Mouse (Mus musculus): Measurements from ENCODE around the gene Gm10840. TPM values are rescaled to one million over a fixed set of nuclear protein-coding genes. Genes with fewer than 3 reads are reported as not detected.
"Not testable (repeated sequence)": the region's sequence is repeated elsewhere in the genome, so short reads cannot be mapped to it uniquely, and the experiment has no call there.

Gene Gm10840
- polyA plus RNA-seq, 1 experiment, result not detected

DNA sequence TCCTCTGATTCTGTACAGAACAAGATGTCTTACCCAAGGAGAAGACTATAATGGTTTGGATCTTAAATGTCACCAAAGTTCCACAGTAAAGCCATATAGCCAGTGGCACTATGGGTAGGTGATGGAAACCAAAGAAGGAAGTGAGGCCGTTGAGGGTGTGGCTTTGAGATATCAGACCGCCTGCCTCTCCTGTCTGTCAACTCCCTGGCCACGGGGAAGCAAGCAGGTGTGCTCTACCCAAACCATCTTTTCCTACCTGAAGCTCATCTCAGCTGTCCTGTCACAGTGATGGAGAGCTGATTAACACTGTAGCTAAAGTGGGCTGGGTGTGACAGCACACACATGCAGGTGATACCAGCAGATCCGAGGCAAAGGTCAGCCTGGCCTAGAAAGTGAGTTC is 37.6 kb downstream of the Gm10840 start:
- H3K27ac ChIP-seq (ENCODE audit: insufficient read depth, low read depth, low read length), result no peak overlapping the region
- 32% methylated on average over 4 of the region's 4 CpGs for WGBS
- no peaks in the 10 kb centered on the region for H3K27me3 ChIP-seq (ENCODE audit: control insufficient read depth, insufficient read depth, low read length)
- H3K36me3 ChIP-seq (ENCODE audit: control insufficient read depth, insufficient read depth, low read length), result peaks cover 24% of the 10 kb centered on the region
- H3K4me3 ChIP-seq (ENCODE audit: low read depth, low read length), result no peak overlapping the region
- TF ChIP-seq CTCF (IDR thresholded peaks at IDR 0.05; ENCODE audit: extremely low read depth, insufficient read length, insufficient replicate concordance, low read depth, low read length) (no peak), POLR2A (IDR thresholded peaks at IDR 0.05; ENCODE audit: low read depth, low read length) (no peak)
- H3K4me1 ChIP-seq (ENCODE audit: control insufficient read depth, insufficient read depth, insufficient read length, low read length), result no peaks in the 10 kb centered on the region

DNA sequence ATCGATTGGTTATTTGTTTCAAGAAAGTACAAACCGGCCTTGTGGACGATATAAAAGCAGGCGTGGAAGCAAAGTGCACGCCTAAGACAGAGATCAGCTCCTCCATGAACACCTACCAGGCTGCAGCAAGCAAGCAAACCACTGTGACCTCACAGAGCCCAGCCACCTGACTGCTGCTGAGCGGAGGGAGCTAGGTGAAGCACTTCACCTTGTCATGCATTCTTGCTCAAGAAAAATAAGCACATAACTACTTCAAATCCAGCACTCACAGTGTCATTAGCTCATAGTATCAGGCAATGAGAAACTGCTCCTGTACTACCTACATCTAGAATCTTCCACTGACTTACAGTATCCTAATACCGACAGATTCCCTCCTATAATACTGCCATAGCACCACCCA is 39.3 kb downstream of the Gm10840 start:
- H3K27me3 ChIP-seq (ENCODE audit: control insufficient read depth, insufficient read depth, low read length); H3K4me3 ChIP-seq (ENCODE audit: low read depth, low read length); H3K4me1 ChIP-seq (ENCODE audit: control insufficient read depth, insufficient read depth, insufficient read length, low read length); H3K27ac ChIP-seq (ENCODE audit: insufficient read depth, low read depth, low read length): not testable (repeated sequence)
- H3K36me3 ChIP-seq (ENCODE audit: control insufficient read depth, insufficient read depth, low read length), result peaks cover 36% of the 10 kb centered on the region
- 89% methylated on average over 7 of the region's 7 CpGs for WGBS

DNA sequence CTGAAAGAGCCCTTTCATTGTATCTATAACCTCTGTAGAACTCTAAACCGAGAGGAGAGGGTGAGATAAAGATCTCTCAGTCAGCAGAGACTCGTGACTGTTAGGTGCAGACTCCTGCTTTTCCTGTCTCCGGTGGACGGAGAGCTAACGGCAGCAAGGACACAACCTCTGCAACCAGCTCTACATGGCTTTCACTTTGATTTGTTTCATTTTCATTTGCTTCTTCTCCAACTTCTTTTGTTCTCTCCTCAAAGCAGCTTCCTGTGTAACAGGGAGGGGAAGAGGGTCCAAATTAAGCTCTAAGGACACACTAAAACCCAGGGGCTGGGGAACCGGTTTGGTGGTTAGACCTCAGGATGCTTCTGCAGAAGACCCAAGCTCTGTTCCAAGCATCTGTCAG is 40.1 kb downstream of the Gm10840 start:
- TF ChIP-seq CTCF (IDR thresholded peaks at IDR 0.05; ENCODE audit: extremely low read depth, insufficient read length, insufficient replicate concordance, low read depth, low read length), result no peak
- 66% methylated on average over 6 of the region's 6 CpGs for WGBS
- no peaks in the 10 kb centered on the region for H3K4me1 ChIP-seq (ENCODE audit: control insufficient read depth, insufficient read depth, insufficient read length, low read length)
- no peak overlapping the region for H3K4me3 ChIP-seq (ENCODE audit: low read depth, low read length)
- H3K27me3 ChIP-seq (ENCODE audit: control insufficient read depth, insufficient read depth, low read length), result no peaks in the 10 kb centered on the region
- peak overlapping the region; percentile 20; the same call in 1 of the 2 replicates for H3K27ac ChIP-seq (ENCODE audit: insufficient read depth, low read depth, low read length)
- peaks cover 43% of the 10 kb centered on the region for H3K36me3 ChIP-seq (ENCODE audit: control insufficient read depth, insufficient read depth, low read length)

DNA sequence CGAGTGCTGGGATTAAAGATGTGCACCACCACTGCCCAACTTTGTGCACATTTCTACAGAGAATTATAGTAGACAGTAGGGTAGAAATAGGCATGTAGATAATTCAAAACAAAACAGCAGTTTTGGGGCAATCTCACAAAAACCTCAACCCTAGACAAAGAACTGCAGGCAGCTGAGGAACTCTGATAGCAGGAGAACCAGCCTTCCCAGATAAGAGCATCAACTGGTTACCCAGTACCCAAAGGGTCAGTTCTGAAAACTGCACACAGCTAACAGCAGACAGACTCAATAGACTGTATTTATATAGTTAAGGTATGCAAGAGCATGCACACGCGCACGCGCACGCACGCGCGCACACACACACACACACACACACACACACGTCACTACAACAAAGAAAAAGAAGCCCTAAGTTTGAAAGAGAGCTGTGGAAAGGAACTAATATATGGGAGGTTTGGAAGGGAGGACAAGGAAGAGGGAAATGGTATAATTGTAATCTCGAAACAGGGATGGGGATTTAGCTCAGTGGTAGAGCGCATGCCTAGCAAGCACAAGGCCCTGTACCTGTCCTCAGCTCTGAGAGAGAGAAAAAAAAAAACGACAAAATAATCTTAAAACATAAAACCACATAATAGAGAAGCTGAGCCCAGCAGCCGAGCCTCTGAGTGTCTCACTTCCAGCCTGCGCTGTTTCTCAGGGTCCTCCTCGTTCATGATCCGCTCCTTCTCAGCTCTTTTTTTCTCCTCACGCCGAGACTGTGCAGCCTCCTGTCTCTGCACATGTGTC is 40.9 kb downstream of the Gm10840 start:
- 86% methylated on average over 19 of the region's 19 CpGs for WGBS
- Histone ChIP-seq H3K4me3 (ENCODE audit: low read depth, low read length) (no peak overlapping the region), H3K36me3 (ENCODE audit: control insufficient read depth, insufficient read depth, low read length) (peaks cover 47% of the 10 kb centered on the region)

DNA sequence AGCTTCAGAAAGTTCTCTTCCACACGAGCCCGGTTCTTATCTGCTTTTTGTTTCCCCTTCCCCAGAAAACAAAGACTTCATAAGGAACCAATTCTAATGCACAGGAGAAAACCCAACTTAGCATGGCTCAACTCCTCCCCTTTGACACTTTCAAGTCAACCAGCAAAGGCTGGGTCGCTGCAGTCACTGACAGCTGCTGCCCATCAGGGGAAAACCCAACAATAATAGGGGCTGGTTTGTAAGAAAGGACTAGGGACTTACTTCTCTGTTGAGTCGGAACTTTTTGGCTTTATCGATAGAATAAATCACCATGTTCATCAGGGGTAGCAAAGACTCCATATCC is 41.4 kb downstream of the Gm10840 start, which contains the start of gene Strada:
Strada (minus strand) TSS at position 46 of the 343 bp plus-strand sequence.
- peaks cover 53% of the 10 kb centered on the region for H3K36me3 ChIP-seq (ENCODE audit: control insufficient read depth, insufficient read depth, low read length)
- H3K27me3 ChIP-seq (ENCODE audit: control insufficient read depth, insufficient read depth, low read length), result no peaks in the 10 kb centered on the region
- H3K27ac ChIP-seq (ENCODE audit: insufficient read depth, low read depth, low read length), result peak within 1 kb of the TSS; percentile 20; the same call in 1 of the 2 replicates
- H3K4me1 ChIP-seq (ENCODE audit: control insufficient read depth, insufficient read depth, insufficient read length, low read length), result no peaks in the 10 kb centered on the region
- no peak for TF ChIP-seq CTCF (IDR thresholded peaks at IDR 0.05; ENCODE audit: extremely low read depth, insufficient read length, insufficient replicate concordance, low read depth, low read length)
- TF ChIP-seq POLR2A (IDR thresholded peaks at IDR 0.05; ENCODE audit: low read depth, low read length), result no peak
- no peak within 1 kb of the TSS for H3K4me3 ChIP-seq (ENCODE audit: low read depth, low read length)
- WGBS, result 72% methylated on average over 5 of the region's 5 CpGs

More for the DNA sequence above, 40.9 kb downstream of the Gm10840 start:
- H3K4me1 ChIP-seq (ENCODE audit: control insufficient read depth, insufficient read depth, insufficient read length, low read length), result no peaks in the 10 kb centered on the region
- TF ChIP-seq CTCF (IDR thresholded peaks at IDR 0.05; ENCODE audit: extremely low read depth, insufficient read length, insufficient replicate concordance, low read depth, low read length) (no peak), POLR2A (IDR thresholded peaks at IDR 0.05; ENCODE audit: low read depth, low read length) (no peak)
- no peaks in the 10 kb centered on the region for H3K27me3 ChIP-seq (ENCODE audit: control insufficient read depth, insufficient read depth, low read length)
- H3K27ac ChIP-seq (ENCODE audit: insufficient read depth, low read depth, low read length), result no peak overlapping the region

Other genes with a start within 250 kb of the Gm10840 start
- 36.2 and 56.3 TPM in 2 replicates for gene Cyb561, start 207.5 kb upstream of the Gm10840 start, polyA plus RNA-seq (2012; rRNA removed)
- gene Ace, start 192.9 kb upstream of the Gm10840 start, polyA plus RNA-seq (2012; rRNA removed), result 176 and 892 TPM in 2 replicates
- gene Ace3, start 166.2 kb upstream of the Gm10840 start, polyA plus RNA-seq (2012; rRNA removed), result not detected in 2 replicates
- gene Kcnh6, start 152.7 kb upstream of the Gm10840 start, polyA plus RNA-seq (2012; rRNA removed), result 0.88 and 2.6 TPM in 2 replicates
- 18.7 and 30.9 TPM in 2 replicates for gene Dcaf7, start 124.0 kb upstream of the Gm10840 start, polyA plus RNA-seq (2012; rRNA removed)
- 8.3 TPM in 2 replicates for gene Taco1, start 94.8 kb upstream of the Gm10840 start, polyA plus RNA-seq (2012; rRNA removed)
- 10.0 and 15.1 TPM in 2 replicates for gene Map3k3, start 76.2 kb upstream of the Gm10840 start, polyA plus RNA-seq (2012; rRNA removed)
- gene Limd2, start within 50 bp of the Gm10840 start, polyA plus RNA-seq (2012; rRNA removed), result 11.8 and 21.7 TPM in 2 replicates
- 4.4 and 7.4 TPM in 2 replicates for gene Strada, start 41.3 kb downstream of the Gm10840 start, polyA plus RNA-seq (2012; rRNA removed)
- 2.2 and 4.8 TPM in 2 replicates for gene Ccdc47, start 55.5 kb downstream of the Gm10840 start, polyA plus RNA-seq (2012; rRNA removed)
- 2.1 and 5.2 TPM in 2 replicates for gene Ddx42, start 56.1 kb downstream of the Gm10840 start, polyA plus RNA-seq (2012; rRNA removed)
- 2.8 and 3.9 TPM in 2 replicates for gene Ftsj3, start 95.2 kb downstream of the Gm10840 start, polyA plus RNA-seq (2012; rRNA removed)
- gene Psmc5, start 95.3 kb downstream of the Gm10840 start, polyA plus RNA-seq (2012; rRNA removed), result 10.2 and 19.4 TPM in 2 replicates
- gene Smarcd2, start 112.1 kb downstream of the Gm10840 start, polyA plus RNA-seq (2012; rRNA removed), result 40.6 and 101 TPM in 2 replicates
- 0.05 TPM in 2 replicates for gene Tcam1, start 115.8 kb downstream of the Gm10840 start, polyA plus RNA-seq (2012; rRNA removed)
- gene Gh, start 141.0 kb downstream of the Gm10840 start, polyA plus RNA-seq (2012; rRNA removed), result 0.24 TPM in 1 of 2 replicates, not detected in the other
- 12.6 and 21.2 TPM in 2 replicates for gene Cd79b, start 153.9 kb downstream of the Gm10840 start, polyA plus RNA-seq (2012; rRNA removed)
- gene Scn4a, start 192.4 kb downstream of the Gm10840 start, polyA plus RNA-seq (2012; rRNA removed), result 0.18 and 0.23 TPM in 2 replicates
- gene Prr29, start 204.6 kb downstream of the Gm10840 start, polyA plus RNA-seq (2012; rRNA removed), result 0.32 and 1.0 TPM in 2 replicates
- 6.1 and 10.4 TPM in 2 replicates for gene Icam2, start 227.2 kb downstream of the Gm10840 start, polyA plus RNA-seq (2012; rRNA removed)

Measured in small intestine, adult 2 months (tissue).